Mouse (Mus musculus): Measurements from ENCODE around the gene Fnbp1. TPM values are rescaled to one million over a fixed set of nuclear protein-coding genes. Genes with fewer than 3 reads are reported as not detected.

Fnbp1 gene
- polyA plus RNA-seq, 1 experiment from 2014 or later, result 27.8 TPM

DNA sequence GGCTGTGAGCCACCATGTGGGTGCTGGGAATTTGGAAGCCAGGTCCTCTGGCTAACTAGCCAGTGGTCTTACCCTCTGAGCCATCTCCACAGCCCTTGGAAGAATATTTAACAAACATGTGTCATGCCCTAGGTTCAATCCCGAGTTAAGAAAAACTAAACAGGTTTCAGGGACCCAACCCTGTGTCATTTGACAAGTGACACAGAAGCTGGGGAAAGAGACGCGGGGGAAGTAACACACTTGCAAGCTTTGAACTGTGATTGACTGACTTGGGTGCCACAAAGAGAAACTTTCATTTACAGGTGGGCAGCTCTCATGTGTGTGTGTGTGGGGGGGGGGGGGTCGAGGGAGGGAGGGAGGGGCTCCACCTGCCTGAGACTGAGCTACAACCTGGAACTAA lies 7.8 kb downstream of the Fnbp1 start:
- Histone ChIP-seq H3K4me3 (replicated peaks) (no peak overlapping the region), H3K4me2 (no peak overlapping the region), H3K9ac (no peak overlapping the region), H3K27me3 (replicated peaks) (no peaks in the 10 kb centered on the region), H3K4me1 (peaks cover 17% of the 10 kb centered on the region), H3K27ac (no peak overlapping the region), H3K36me3 (no peaks in the 10 kb centered on the region), H3K9me3 (no peaks in the 10 kb centered on the region)
- 48% methylated on average over 4 of the region's 4 CpGs for WGBS
- ATAC-seq (ENCODE audit: insufficient read depth, low FRiP score, low read depth), result no peak

DNA sequence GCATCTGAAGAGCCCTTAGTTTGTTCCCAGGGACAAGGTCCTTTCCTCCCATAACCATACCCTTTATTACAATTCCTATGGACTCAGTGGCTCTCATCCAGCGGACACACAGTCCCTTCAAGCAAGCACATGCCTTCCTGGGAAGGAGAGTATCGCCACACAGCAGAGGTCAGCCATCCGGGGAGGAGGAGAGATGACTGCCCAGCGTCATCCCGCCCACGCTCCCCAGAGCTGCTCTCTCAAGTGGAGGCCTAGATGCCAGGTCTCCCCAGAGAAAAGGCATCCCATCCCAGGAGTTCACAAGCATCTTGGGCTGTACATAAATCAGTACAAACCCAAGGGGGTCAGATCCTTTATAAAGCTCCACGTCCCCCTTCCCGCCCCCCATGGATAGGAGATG lies 9.1 kb downstream of the Fnbp1 start:
- Histone ChIP-seq H3K4me1 (peaks cover 17% of the 10 kb centered on the region), H3K27ac (no peak overlapping the region; the same call in 1 of the 2 replicates), H3K27me3 (replicated peaks) (no peaks in the 10 kb centered on the region), H3K36me3 (no peaks in the 10 kb centered on the region), H3K9me3 (no peaks in the 10 kb centered on the region), H3K4me2 (no peak overlapping the region), H3K4me3 (replicated peaks) (no peak overlapping the region), H3K9ac (no peak overlapping the region)
- no peak for ATAC-seq (ENCODE audit: insufficient read depth, low FRiP score, low read depth)
- WGBS, result 60% methylated on average over 8 of the region's 8 CpGs

DNA sequence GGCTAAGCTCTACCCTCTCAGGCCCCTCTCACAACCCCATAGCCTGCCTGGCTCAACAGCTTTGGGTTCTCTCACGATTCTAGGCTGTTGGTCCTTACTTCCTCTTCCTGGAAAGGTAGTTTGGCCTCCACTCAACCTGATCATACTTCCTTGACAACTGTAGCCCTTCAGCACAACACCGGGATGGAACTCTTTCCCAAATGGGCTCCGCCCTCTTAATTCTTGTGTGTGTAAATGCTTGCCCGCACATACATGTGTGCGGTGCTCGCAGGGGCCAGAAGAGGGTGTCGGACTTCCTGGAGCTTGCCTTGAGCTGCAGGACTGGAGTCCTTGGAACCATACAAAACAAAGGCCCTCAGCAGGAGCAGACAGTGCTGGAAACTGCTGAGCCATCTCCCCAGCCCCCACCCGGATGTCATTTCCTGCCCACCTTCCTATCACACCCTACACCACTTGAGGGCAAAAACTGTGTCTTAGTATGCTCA lies 11.0 kb downstream of the Fnbp1 start:
- 62% methylated on average over 8 of the region's 8 CpGs for WGBS
- Histone ChIP-seq H3K4me2 (no peak overlapping the region), H3K9me3 (no peaks in the 10 kb centered on the region), H3K27me3 (replicated peaks) (no peaks in the 10 kb centered on the region), H3K4me1 (peaks cover 27% of the 10 kb centered on the region), H3K27ac (no peak overlapping the region), H3K36me3 (no peaks in the 10 kb centered on the region), H3K9ac (no peak overlapping the region), H3K4me3 (replicated peaks) (no peak overlapping the region)
- no peak for ATAC-seq (ENCODE audit: insufficient read depth, low FRiP score, low read depth)

DNA sequence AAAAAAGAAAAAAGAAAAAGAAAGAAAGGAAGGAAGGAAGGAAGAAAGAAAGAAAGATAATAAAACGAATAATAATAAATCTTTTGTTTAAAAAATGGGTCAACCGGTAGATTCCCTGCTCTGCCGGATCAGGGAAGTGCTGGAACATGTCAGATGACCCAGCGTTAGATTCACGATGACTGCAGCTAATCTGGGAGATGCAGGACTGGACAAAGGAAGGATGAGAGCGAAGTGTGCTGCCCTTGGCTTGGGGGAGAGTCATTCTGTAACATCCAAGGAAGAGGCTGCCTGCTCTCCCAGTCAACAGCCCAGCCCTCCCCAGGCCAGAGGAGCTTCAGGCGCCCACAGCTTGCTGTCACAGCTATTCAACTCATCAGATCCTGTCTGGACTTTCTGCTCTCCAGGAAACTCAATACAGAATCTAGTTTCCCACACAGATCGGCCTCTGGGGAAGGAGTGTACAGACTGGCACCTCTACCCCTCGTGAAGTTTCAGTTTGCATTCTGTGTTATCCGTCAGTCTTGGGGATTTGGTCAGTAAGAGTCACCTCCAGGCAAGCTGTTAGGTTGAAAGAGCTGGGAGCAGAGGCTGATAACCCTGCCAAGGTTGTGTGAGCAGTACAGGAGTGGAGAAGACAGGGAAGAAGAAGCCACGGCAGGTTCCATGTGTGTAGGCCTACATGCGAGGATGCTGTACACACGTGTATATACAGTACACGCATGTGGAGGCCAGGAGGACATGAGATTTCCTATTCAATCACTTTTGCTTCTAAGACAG lies 11.9 kb downstream of the Fnbp1 start:
- H3K9me3 ChIP-seq, result no peaks in the 10 kb centered on the region
- H3K27me3 ChIP-seq (replicated peaks), result no peaks in the 10 kb centered on the region
- no peak overlapping the region for H3K4me3 ChIP-seq (replicated peaks)
- ATAC-seq (ENCODE audit: insufficient read depth, low FRiP score, low read depth), result no peak
- 0 out of 2 replicates have a peak overlapping the region, but pooled peaks have one; percentile 8 for H3K27ac ChIP-seq
- H3K36me3 ChIP-seq, result no peaks in the 10 kb centered on the region
- no peak overlapping the region for H3K9ac ChIP-seq
- H3K4me1 ChIP-seq, result peaks cover 23% of the 10 kb centered on the region
- no peak overlapping the region for H3K4me2 ChIP-seq
- 69% methylated on average over 14 of the region's 14 CpGs for WGBS

DNA sequence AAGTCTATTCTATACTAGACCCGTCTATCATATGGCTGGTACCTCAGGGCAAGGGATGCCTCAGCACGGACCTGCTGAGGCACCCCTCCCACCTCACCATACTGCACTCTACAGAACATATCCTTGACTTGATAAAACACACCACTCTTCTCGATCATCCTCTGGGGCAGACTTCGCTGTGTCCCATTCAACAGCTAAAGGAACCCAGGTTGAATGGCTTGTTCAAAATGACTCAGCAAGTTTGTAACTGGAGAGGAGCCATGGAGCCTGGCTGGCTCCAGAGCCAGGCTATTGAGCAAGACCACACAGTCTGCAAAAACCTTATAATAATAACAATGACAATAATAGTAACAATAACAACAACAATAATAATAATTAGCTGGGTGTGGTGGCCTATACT lies 13.9 kb downstream of the Fnbp1 start:
- Histone ChIP-seq H3K4me3 (replicated peaks) (no peak overlapping the region), H3K4me1 (peaks cover 28% of the 10 kb centered on the region), H3K36me3 (no peaks in the 10 kb centered on the region), H3K4me2 (no peak overlapping the region), H3K27me3 (replicated peaks) (no peaks in the 10 kb centered on the region), H3K9me3 (no peaks in the 10 kb centered on the region), H3K27ac (no peak overlapping the region), H3K9ac (no peak overlapping the region)
- WGBS, result 54% methylated on average over 4 of the region's 4 CpGs
- ATAC-seq (ENCODE audit: insufficient read depth, low FRiP score, low read depth), result no peak

DNA sequence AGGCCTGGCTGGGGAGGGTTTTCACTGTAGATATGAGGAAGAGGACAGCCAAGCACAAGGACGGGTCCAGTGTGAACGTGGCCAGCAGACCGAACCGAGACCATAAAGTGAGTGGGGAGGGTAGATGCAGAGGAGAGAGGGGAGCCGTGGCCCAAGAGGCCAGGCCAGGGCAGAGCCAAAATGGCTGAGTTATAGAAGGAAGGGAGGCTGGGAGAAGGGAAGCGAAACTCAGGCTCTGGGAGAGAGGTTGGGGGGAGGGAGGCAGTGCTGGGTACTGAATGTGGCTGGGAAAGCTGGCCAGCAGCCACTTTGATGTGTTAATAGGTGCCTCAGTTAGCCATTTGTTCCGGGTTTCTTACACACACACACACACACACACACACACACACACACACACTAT lies 14.6 kb downstream of the Fnbp1 start:
- no peak overlapping the region for H3K4me2 ChIP-seq
- peaks cover 28% of the 10 kb centered on the region for H3K4me1 ChIP-seq
- WGBS, result 59% methylated on average over 7 of the region's 7 CpGs
- no peak overlapping the region for H3K9ac ChIP-seq
- no peaks in the 10 kb centered on the region for H3K9me3 ChIP-seq
- no peak overlapping the region for H3K4me3 ChIP-seq (replicated peaks)
- H3K27ac ChIP-seq, result peak overlapping the region; percentile 46; the same call in 1 of the 2 replicates
- ATAC-seq (ENCODE audit: insufficient read depth, low FRiP score, low read depth), result peak; percentile 12; the same call in 1 of the 2 replicates
- H3K27me3 ChIP-seq (replicated peaks), result no peaks in the 10 kb centered on the region
- H3K36me3 ChIP-seq, result no peaks in the 10 kb centered on the region

DNA sequence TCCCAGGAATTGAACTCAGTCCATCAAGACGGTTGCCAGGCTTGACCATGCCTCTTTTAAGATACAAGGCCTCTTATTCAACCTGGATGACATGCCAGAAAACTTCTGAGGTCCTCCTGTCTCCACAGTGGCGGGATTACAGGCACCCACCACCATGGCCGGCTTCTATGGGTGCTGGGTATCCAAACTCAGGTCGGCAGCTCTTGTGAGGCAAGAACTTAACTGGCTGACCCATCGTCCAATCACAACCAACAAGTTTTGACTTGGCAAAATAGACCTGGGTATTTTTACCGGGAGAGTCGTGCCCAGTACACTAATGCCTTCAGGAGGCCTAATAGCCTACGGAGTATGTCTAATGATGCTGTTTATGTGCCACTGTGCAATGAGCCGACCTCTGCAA lies 15.8 kb downstream of the Fnbp1 start:
- H3K4me1 ChIP-seq, result peaks cover 23% of the 10 kb centered on the region
- H3K9me3 ChIP-seq, result no peaks in the 10 kb centered on the region
- 88% methylated on average over 9 of the region's 9 CpGs for whole genome bisulfite sequencing
- no peak overlapping the region for H3K9ac ChIP-seq
- no peaks in the 10 kb centered on the region for H3K36me3 ChIP-seq
- no peaks in the 10 kb centered on the region for H3K27me3 ChIP-seq (replicated peaks)
- no peak overlapping the region for H3K4me3 ChIP-seq (replicated peaks)
- no peak overlapping the region for H3K4me2 ChIP-seq
- H3K27ac ChIP-seq, result no peak overlapping the region
- no peak for ATAC-seq (ENCODE audit: insufficient read depth, low FRiP score, low read depth)

DNA sequence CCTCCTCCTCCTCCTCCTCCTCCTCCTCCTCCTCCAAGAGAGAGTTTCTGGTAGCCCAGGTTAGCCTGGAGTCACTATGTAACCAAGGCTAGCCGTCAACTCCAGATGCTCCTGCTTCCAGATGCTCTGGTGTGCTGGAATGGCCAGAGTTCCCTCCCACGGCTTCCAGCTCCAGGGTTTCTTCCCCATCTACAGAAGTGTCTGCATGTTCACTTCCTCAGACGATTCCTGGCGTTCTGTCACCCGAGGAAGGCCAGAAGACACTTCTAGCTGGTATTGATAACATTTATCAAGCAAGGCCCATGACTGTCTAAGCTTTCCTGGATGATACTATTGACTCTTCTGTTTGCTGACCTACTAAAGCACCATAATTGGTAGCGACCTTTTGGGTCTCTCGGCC lies 16.7 kb downstream of the Fnbp1 start:
- H3K9ac ChIP-seq, result no peak overlapping the region
- no peak for ATAC-seq (ENCODE audit: insufficient read depth, low FRiP score, low read depth)
- no peak overlapping the region for H3K4me2 ChIP-seq
- H3K9me3 ChIP-seq, result no peaks in the 10 kb centered on the region
- peaks cover 20% of the 10 kb centered on the region for H3K4me1 ChIP-seq
- no peak overlapping the region for H3K4me3 ChIP-seq (replicated peaks)
- no peak overlapping the region; the same call in 1 of the 2 replicates for H3K27ac ChIP-seq
- no peaks in the 10 kb centered on the region for H3K27me3 ChIP-seq (replicated peaks)
- WGBS, result 55% methylated on average over 7 of the region's 7 CpGs
- H3K36me3 ChIP-seq, result no peaks in the 10 kb centered on the region

DNA sequence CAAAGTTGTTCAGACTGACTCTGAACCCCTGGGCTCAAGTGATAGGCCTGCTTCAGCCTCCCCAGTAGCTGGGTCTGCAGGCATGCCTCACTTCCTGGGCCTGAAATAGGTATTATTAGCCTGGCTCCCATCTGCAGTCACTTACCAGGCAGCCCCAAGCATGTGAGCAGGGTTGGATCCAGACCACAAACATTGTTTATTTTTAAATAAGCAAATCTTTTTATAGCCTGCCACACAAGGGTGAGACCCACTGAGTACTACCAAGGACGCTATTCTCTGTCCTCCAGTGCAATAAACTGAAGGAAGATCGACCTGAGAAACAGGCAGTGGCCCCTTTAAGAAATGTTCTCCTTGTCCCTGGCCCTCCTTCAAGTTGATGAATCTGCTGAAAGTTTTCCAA lies 17.1 kb downstream of the Fnbp1 start:
- Histone ChIP-seq H3K36me3 (no peaks in the 10 kb centered on the region), H3K4me2 (no peak overlapping the region), H3K9ac (no peak overlapping the region), H3K27ac (peak overlapping the region; percentile 37), H3K9me3 (no peaks in the 10 kb centered on the region), H3K4me1 (peaks cover 20% of the 10 kb centered on the region), H3K4me3 (replicated peaks) (no peak overlapping the region), H3K27me3 (replicated peaks) (no peaks in the 10 kb centered on the region)
- no peak for ATAC-seq (ENCODE audit: insufficient read depth, low FRiP score, low read depth)
- WGBS, result 39% methylated on average over 2 of the region's 2 CpGs

DNA sequence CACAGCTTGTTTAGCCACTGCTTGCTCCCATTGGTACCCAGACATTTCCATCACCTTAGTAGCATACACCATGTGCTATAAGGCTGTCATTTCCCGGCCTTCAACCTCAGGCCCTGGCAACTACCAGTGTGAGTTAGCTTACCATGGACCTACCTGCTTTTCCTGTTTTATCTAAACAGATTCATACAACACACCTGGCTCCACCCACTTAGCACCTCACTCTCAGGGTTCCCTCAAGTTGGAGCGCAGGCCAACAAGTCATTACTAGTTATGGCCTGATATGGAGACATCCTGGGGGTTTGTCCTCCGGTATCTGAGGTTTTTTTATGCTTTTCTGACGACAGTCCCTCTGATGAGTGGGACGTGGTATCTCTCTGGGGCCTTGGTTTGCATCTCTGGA lies 18.3 kb downstream of the Fnbp1 start:
- H3K4me1 ChIP-seq, result peaks cover 20% of the 10 kb centered on the region
- ATAC-seq (ENCODE audit: insufficient read depth, low FRiP score, low read depth), result no peak

DNA sequence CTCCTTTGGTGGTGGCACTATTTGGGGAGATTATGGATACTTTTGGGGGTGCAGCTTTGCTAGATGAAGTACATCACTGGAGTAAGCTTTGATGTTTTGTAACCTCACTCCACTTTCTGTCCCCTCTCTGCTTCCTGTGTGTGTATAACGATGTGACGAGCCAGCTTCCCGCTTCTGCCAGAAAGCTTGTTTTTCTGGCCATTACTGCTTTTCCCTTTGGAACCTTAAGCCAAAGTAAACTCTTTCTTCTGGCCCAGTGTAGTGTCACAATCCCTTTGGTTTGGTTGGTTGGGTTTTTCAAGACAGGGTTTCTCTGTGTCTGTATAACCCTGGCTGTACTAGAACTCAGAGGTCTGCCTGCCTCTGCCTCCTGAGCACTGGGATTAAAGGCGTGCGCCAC lies 19.0 kb downstream of the Fnbp1 start:
- peaks cover 20% of the 10 kb centered on the region for H3K4me1 ChIP-seq
- H3K9me3 ChIP-seq, result no peaks in the 10 kb centered on the region
- no peak overlapping the region for H3K4me3 ChIP-seq (replicated peaks)
- H3K9ac ChIP-seq, result no peak overlapping the region
- H3K4me2 ChIP-seq, result no peak overlapping the region
- ATAC-seq (ENCODE audit: insufficient read depth, low FRiP score, low read depth), result no peak
- WGBS, result 88% methylated on average over 5 of the region's 5 CpGs
- H3K36me3 ChIP-seq, result no peaks in the 10 kb centered on the region
- H3K27ac ChIP-seq, result no peak overlapping the region
- H3K27me3 ChIP-seq (replicated peaks), result no peaks in the 10 kb centered on the region

More for the DNA sequence above, 18.3 kb downstream of the Fnbp1 start:
- H3K9ac ChIP-seq, result no peak overlapping the region
- H3K4me3 ChIP-seq (replicated peaks), result no peak overlapping the region
- 85% methylated on average over 5 of the region's 5 CpGs for WGBS
- H3K36me3 ChIP-seq, result no peaks in the 10 kb centered on the region
- no peak overlapping the region for H3K4me2 ChIP-seq
- H3K9me3 ChIP-seq, result no peaks in the 10 kb centered on the region
- no peaks in the 10 kb centered on the region for H3K27me3 ChIP-seq (replicated peaks)
- no peak overlapping the region for H3K27ac ChIP-seq

DNA sequence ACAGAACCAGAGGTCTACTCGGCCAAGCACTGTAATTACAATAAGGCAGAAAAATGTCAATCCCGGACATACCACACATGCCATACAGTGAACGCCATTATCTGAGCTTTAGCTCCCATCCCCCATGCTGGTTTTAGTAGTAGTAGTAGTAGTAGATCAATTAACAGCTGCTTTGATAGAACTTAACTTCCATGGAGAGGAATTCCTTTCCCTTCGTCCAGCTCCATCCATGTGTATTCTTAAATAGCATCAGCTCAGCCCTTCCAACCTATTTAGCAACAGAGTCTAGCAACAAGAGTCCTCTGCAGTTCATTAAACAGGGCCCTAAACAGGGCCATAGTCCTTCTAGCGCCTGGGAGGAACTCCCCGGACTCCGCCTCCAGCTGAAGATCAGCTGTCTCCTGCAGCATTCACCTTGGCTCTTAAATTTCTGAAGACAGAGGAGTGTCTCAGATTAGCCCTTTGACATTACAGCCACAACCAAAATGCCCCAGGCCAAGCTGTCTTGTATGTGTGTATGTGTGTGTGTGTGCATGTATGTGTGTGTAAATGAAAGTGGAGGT lies 20.6 kb downstream of the Fnbp1 start:
- no peak for ATAC-seq (ENCODE audit: insufficient read depth, low FRiP score, low read depth)
- Histone ChIP-seq H3K27me3 (replicated peaks) (no peaks in the 10 kb centered on the region), H3K4me3 (replicated peaks) (no peak overlapping the region), H3K4me2 (no peak overlapping the region), H3K36me3 (no peaks in the 10 kb centered on the region), H3K9me3 (no peaks in the 10 kb centered on the region), H3K27ac (no peak overlapping the region), H3K4me1 (peaks cover 16% of the 10 kb centered on the region), H3K9ac (no peak overlapping the region)
- 75% methylated on average over 7 of the region's 7 CpGs for WGBS
